Mouse (Mus musculus): ENCODE data around the gene Sipa1l1. TPM values are rescaled to one million over a fixed set of nuclear protein-coding genes. Genes with fewer than 3 reads are reported as not detected.

The Sipa1l1 gene
- polyA plus RNA-seq, 2 experiments, result 2.6 to 2.7 TPM

DNA sequence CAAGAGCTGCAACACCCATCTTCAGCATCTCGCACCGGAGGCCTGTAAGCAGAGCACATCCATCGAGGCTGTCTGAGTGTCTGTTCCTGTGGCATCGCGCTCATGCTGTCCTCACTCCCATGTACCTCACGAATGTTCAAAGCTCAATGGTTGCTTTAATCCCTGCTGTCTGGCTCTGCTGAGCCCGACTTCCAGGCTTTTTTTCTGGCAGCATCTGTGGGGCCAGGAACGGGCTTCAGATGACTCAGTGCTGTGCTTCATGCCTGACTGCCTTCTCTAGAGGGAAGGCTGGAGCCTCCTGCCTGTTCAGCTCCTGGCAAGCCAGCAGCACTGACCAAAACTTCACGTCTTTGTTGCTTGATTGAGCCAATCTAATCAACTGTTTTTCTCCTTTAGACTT, 228.6 kb downstream of the Sipa1l1 start:
- H3K4me3 ChIP-seq (ENCODE audit: insufficient read depth in 1 of 2, low read depth in 2 of 2, low read length in 2 of 2), result no peak overlapping the region
- ATAC-seq (ENCODE audit: insufficient read depth) (no peak), DNase-seq (ENCODE audit: low read depth in 3 of 3, low spot score in 3 of 3) (no peak)
- no peaks in the 10 kb centered on the region for H3K36me3 ChIP-seq (replicated peaks; ENCODE audit: control insufficient read depth, insufficient read depth, low read depth)
- H3K4me1 ChIP-seq (replicated peaks; ENCODE audit: control insufficient read depth in 2 of 2, insufficient read depth in 2 of 2, low read length in 1 of 2), result peaks cover 0 to 2% of the 10 kb centered on the region in 2 experiments; a peak in 2 of 4 replicates
- H3K9ac ChIP-seq (replicated peaks), result no peak overlapping the region
- no peak for TF ChIP-seq EP300 (IDR thresholded peaks at IDR 0.05; ENCODE audit: low read depth)
- no peak for TF ChIP-seq CTCF (IDR thresholded peaks at IDR 0.05; ENCODE audit: low read depth)
- H3K4me2 ChIP-seq (ENCODE audit: low read depth), result no peak overlapping the region
- H3K27me3 ChIP-seq (ENCODE audit: control insufficient read depth, insufficient read depth, low read length), result no peaks in the 10 kb centered on the region
- 75% methylated on average over 9 of the region's 9 CpGs for WGBS (ENCODE audit: insufficient replicate concordance)
- no peak overlapping the region for H3K27ac ChIP-seq
- H3K9me3 ChIP-seq (ENCODE audit: control insufficient read depth, low read length), result no peaks in the 10 kb centered on the region

DNA sequence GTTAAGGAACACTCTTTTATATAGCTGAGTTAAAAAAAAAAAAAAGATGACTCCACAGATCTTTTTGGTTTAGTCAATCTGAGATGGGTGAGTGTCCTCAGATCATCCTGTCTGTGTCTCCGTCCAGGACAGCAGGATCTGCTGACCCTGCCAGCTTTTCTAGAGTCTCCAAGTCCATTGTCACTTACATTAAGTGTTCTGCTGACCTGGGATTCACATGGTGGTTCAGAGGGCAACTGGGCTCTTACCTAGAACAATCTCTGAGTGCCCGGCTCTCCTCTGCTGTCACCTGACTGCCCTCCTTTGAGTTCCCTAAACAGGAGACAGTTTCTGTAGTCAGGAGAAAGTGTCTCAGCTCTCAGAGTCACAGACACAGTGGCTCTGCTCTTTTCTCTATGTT, 229.8 kb downstream of the Sipa1l1 start:
- DNase-seq (ENCODE audit: low read depth in 3 of 3, low spot score in 3 of 3) (no peak), ATAC-seq (ENCODE audit: insufficient read depth) (no peak)
- Histone ChIP-seq H3K27me3 (ENCODE audit: control insufficient read depth, insufficient read depth, low read length) (no peaks in the 10 kb centered on the region), H3K36me3 (replicated peaks; ENCODE audit: control insufficient read depth, insufficient read depth, low read depth) (no peaks in the 10 kb centered on the region), H3K9ac (replicated peaks) (no peak overlapping the region), H3K4me1 (replicated peaks; ENCODE audit: control insufficient read depth in 2 of 2, insufficient read depth in 2 of 2, low read length in 1 of 2) (no peaks in the 10 kb centered on the region; a peak in 2 of 4 replicates), H3K9me3 (ENCODE audit: control insufficient read depth, low read length) (no peaks in the 10 kb centered on the region), H3K27ac (no peak overlapping the region), H3K4me2 (ENCODE audit: low read depth) (no peak overlapping the region), H3K4me3 (ENCODE audit: insufficient read depth in 1 of 2, low read depth in 2 of 2, low read length in 2 of 2) (no peak overlapping the region)
- TF ChIP-seq CTCF (IDR thresholded peaks at IDR 0.05; ENCODE audit: low read depth) (no peak), EP300 (IDR thresholded peaks at IDR 0.05; ENCODE audit: low read depth) (no peak)
- 58% methylated on average over 2 of the region's 2 CpGs for WGBS (ENCODE audit: insufficient replicate concordance)

DNA sequence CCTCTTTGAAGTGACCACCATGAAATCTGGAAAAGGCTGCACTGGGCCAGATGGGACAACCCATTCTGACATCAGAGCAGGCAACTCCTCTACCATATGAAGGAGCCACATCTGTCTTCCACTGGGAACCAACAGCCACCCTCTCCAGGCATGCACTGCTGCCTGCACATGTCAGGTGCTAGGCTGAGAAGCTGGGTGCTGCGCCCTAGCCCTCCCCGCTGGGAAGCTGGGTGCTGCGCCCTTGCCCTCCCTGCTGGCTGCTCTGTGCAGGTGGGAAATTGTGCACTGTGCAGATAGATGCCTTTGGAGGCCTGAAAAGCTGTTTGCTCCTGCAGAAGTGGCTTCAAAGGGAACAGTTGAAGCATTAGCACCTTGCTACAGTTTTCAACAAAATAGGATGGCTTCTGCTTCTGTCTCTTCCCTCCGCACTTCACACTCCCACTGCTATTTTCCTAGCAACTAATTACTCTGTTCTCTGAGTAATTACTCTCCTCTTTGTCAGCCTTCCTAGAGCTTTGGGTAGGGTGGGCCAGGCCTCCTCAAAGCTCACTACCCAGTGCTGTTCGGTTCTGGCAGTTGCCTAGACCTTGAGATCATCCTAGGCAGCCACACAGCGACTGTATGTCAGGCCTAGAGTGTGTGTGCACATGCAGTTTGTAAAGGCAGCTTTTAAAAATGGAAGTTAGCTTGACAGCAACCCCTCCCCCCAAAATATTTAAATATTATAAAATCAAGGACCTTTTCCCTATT, 231.0 kb downstream of the Sipa1l1 start:
- WGBS (ENCODE audit: insufficient replicate concordance), result 70% methylated on average over 6 of the region's 6 CpGs
- no peak overlapping the region for H3K27ac ChIP-seq
- H3K9ac ChIP-seq (replicated peaks), result no peak overlapping the region
- H3K36me3 ChIP-seq (replicated peaks; ENCODE audit: control insufficient read depth, insufficient read depth, low read depth), result no peaks in the 10 kb centered on the region
- TF ChIP-seq EP300 (IDR thresholded peaks at IDR 0.05; ENCODE audit: low read depth), result no peak
- TF ChIP-seq CTCF (IDR thresholded peaks at IDR 0.05; ENCODE audit: low read depth), result no peak
- H3K9me3 ChIP-seq (ENCODE audit: control insufficient read depth, low read length), result no peaks in the 10 kb centered on the region
- no peak overlapping the region for H3K4me2 ChIP-seq (ENCODE audit: low read depth)
- H3K27me3 ChIP-seq (ENCODE audit: control insufficient read depth, insufficient read depth, low read length), result no peaks in the 10 kb centered on the region
- DNase-seq (ENCODE audit: low read depth in 3 of 3, low spot score in 3 of 3), result no peak
- no peak overlapping the region for H3K4me3 ChIP-seq (ENCODE audit: insufficient read depth in 1 of 2, low read depth in 2 of 2, low read length in 2 of 2)
- no peaks in the 10 kb centered on the region; a peak in 1 of 4 replicates for H3K4me1 ChIP-seq (replicated peaks; ENCODE audit: control insufficient read depth in 2 of 2, insufficient read depth in 2 of 2, low read length in 1 of 2)
- ATAC-seq (ENCODE audit: insufficient read depth), result no peak

DNA sequence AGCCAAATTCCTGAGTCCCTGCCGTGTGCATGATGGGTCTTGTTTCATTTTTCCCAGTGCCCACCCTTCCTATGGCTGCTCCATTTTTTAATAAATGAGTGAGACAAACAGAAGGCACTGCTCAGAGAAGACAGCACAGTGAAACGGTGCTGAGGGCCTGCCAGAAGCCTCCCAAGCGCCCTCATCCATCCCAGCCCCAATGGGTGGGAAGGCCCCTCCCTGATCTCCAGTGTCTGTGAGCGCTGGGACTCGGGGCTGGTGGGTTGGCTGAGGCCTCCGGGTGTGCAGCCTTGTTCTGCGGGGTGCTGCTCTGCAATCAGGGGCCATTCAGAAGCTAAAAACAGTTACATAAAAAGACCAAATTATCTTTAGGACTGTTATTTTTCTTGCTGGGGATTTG, 231.7 kb downstream of the Sipa1l1 start:
- Histone ChIP-seq H3K9ac (replicated peaks) (no peak overlapping the region), H3K27ac (no peak overlapping the region), H3K4me3 (ENCODE audit: insufficient read depth in 1 of 2, low read depth in 2 of 2, low read length in 2 of 2) (no peak overlapping the region), H3K36me3 (replicated peaks; ENCODE audit: control insufficient read depth, insufficient read depth, low read depth) (no peaks in the 10 kb centered on the region), H3K27me3 (ENCODE audit: control insufficient read depth, insufficient read depth, low read length) (no peaks in the 10 kb centered on the region), H3K4me1 (replicated peaks; ENCODE audit: control insufficient read depth in 2 of 2, insufficient read depth in 2 of 2, low read length in 1 of 2) (no peaks in the 10 kb centered on the region; a peak in 1 of 4 replicates), H3K9me3 (ENCODE audit: control insufficient read depth, low read length) (no peaks in the 10 kb centered on the region), H3K4me2 (ENCODE audit: low read depth) (no peak overlapping the region)
- WGBS (ENCODE audit: insufficient replicate concordance), result 67% methylated on average over 7 of the region's 7 CpGs
- ATAC-seq (ENCODE audit: insufficient read depth) (no peak), DNase-seq (ENCODE audit: low read depth in 3 of 3, low spot score in 3 of 3) (no peak)
- TF ChIP-seq CTCF (IDR thresholded peaks at IDR 0.05; ENCODE audit: low read depth), result no peak

DNA sequence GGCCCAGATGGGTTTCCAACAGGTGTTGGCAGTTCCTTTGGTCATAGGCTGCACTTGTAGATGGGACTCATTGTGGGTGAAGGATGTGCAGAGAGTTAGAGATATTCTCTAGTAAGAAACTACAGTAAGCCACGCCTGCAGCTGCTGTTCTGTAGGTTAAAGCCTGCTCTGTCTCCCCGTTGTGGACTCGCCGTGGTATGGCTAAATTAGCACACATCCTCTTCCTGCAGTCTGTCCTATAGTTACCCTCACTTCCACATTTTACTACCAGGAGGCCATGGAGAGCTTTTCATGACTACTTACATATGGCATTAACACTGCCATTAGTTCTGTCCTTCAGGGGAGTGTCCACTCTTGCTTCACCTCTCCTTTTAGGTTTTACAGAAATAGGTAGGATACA, 232.3 kb downstream of the Sipa1l1 start:
- Histone ChIP-seq H3K9me3 (ENCODE audit: control insufficient read depth, low read length) (no peaks in the 10 kb centered on the region), H3K4me3 (ENCODE audit: insufficient read depth in 1 of 2, low read depth in 2 of 2, low read length in 2 of 2) (no peak overlapping the region), H3K27me3 (ENCODE audit: control insufficient read depth, insufficient read depth, low read length) (no peaks in the 10 kb centered on the region), H3K4me2 (ENCODE audit: low read depth) (no peak overlapping the region), H3K36me3 (replicated peaks; ENCODE audit: control insufficient read depth, insufficient read depth, low read depth) (no peaks in the 10 kb centered on the region), H3K27ac (no peak overlapping the region), H3K4me1 (replicated peaks; ENCODE audit: control insufficient read depth in 2 of 2, insufficient read depth in 2 of 2, low read length in 1 of 2) (no peaks in the 10 kb centered on the region; a peak in 1 of 4 replicates), H3K9ac (replicated peaks) (no peak overlapping the region)
- TF ChIP-seq EP300 (IDR thresholded peaks at IDR 0.05; ENCODE audit: low read depth) (no peak), CTCF (IDR thresholded peaks at IDR 0.05; ENCODE audit: low read depth) (0 out of 2 replicates have a peak, but pooled peaks have one; percentile 16)
- DNase-seq (ENCODE audit: low read depth in 3 of 3, low spot score in 3 of 3), result no peak
- no peak for ATAC-seq (ENCODE audit: insufficient read depth)
- WGBS (ENCODE audit: insufficient replicate concordance), result 39% methylated on average over 4 of the region's 4 CpGs
